Mouse (Mus musculus): Measurements from ENCODE around the gene Cntn2.
"Not testable (repeated sequence)": the region's sequence is repeated elsewhere in the genome, so short reads cannot be mapped to it uniquely, and the experiment has no call there.

Gene Cntn2

DNA sequence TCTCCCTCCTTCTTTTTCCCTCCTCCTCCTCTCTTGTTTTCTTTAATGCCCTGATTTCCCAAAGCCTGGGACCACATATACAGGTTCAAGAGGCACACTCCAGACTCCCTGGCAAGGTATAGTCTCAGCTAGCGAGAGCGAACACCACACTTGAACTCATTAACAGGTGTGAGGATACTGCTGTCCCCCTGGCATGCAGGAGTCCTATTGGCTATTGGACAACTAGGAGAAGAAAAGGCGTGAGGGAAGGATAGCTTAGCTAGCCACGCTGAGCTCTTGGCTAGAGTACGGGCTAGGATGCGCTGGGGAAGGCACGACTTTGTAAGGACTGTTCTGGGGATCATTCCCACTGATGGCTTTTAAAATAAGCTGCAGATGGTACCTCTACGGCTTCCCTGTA lies 30.9 kb downstream of the Cntn2 start:
- in situ Hi-C loops (cut with MseI, MboI), result no loop called here

DNA sequence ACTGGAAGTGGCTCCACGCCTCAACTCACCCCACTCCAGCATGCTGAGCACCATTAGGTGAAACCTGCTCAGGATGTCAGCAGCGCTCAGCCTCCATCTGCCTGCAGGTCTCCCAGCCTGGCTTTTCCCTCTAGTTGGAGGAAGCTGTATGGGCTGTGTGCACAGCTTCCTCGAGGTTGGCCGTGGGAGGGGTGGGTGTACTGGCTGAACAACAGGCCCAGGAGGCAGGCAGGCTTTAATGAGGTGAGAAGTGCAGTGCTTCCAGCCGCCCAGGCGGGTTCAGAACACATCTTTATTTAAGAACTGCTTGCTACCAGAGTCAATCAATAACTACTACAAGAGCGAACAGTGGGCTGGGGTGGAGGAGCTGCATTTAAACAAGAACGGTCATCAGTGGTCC lies 31.5 kb downstream of the Cntn2 start:
- in situ Hi-C loops (cut with MseI, MboI), result no loop called here

DNA sequence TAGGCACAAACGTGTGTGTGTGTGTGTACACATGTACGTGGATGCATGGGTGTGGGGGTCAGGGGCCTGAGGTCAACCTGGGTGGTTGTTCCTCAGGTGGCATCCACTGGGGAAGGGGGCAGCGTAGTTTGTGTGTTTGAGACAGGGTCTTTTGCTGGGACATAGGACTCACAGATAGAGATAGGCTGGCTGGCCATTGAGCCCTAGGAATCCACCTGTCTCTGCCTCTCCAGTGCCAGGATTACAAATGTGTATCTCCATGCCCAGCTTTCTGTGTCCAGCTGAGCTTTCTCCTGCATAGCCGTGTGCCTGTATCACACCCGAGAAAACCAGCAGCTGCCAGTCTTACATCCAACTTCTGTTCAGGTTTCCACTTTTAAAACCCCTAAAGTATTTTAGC lies 33.3 kb downstream of the Cntn2 start:
- in situ Hi-C loops (cut with MseI, MboI), result no loop called here

DNA sequence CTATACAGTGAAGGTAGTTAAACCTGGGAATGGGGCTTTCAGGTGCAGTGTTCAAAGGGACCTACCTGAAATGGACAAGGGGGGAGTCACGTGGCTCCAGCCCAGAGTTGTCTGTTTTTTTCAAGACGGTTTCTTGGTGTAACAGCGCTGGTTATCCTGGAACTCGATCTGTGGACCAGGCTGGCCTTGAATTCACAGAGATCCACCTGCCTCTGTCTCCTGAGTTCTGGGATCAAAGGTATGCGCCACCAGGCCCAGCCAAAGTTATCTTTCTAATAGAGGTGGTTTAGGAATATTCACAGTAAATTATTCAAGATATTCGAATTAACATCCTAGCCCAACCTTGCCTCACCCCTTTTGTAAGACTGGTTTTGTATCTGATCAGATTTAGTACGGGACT lies 36.4 kb downstream of the Cntn2 start:
- in situ Hi-C loops (cut with MseI, MboI), result no loop called here

DNA sequence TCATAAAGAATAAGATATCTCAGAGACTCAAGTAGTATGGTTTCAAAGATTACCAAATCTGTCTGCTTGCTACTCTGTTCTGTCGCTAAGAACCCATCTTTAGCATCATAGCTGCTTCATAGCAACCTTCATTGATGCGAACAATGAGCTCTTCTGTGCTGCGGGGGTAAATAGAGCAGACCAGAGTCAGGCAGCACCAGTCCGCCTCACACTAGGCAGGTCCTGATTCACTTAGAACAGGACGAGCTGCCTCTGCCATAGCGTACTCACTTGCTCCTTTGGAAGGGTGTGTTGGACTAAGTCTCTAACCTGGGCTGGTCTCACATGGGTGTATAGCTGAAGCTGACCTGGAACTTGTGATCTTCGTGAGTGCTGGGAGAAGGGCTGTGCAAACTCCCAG lies 37.0 kb downstream of the Cntn2 start, which contains the start of gene Tmem81:
Gene Tmem81 (plus strand): TSS at position 173 of the 400 bp plus-strand sequence.
- in situ Hi-C loops (cut with MseI, MboI), result no loop called here

DNA sequence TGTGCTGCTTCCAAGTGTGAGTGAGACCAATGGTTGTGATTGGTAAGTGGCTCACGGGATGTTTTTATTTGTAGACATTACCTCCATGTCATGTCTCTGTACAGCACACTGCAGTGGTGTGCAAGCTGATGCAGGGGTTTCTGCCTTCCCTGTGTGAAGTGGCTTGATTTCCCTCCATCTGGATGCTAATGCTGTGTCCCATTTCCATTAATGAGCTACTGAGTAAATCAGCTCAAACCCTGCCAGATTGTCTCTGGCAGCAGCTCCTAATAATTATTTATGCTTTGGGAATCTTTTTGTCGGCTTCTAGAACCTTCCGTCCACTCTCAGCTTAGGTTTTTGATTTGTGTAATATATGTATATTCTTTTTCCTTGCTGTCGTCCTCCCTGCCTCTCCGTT lies 37.9 kb downstream of the Cntn2 start:
- in situ Hi-C loops (cut with MseI, MboI), result no loop called here

DNA sequence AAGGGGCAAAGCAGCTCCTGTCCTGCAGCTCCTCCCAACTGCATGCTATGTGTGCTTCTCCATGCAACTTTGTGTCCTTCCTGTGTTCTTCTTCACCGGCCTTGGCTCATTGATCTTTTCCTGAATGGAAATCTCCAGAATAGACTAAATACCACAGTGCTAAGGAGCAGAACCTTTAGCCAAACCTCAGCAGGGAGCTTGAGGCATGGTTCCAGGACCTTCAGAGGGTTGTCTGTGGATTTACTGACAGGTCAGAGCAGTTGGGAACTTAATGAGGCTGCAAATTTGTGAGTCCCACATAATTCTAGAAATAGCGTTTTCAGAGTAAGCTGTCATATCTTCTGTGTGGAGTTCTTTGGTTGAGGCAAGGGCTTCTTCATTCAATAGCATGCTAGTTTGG lies 42.5 kb downstream of the Cntn2 start:
- in situ Hi-C loops (cut with MseI, MboI), result no loop called here

DNA sequence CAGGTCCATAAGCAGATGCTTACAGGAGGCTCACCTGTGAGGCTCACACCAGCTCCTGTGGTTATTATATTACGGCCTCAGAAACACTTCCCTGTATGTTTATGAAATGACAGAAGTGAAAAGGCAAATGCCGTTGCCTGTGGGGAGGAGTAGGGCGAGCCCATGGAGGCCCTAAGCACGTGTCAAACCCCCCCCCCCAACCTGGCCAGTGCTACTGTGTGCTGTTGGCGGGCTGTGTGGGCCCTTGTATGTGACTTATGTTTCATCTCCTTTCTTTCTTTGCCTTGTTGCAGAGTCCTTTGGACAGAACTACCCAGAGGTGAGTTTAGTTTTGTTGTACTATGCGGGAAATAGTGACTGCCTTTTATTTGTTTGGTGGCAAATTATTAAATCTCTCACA lies 59.3 kb downstream of the Cntn2 start:
- in situ Hi-C loops (cut with MseI, MboI), result no loop called here

DNA sequence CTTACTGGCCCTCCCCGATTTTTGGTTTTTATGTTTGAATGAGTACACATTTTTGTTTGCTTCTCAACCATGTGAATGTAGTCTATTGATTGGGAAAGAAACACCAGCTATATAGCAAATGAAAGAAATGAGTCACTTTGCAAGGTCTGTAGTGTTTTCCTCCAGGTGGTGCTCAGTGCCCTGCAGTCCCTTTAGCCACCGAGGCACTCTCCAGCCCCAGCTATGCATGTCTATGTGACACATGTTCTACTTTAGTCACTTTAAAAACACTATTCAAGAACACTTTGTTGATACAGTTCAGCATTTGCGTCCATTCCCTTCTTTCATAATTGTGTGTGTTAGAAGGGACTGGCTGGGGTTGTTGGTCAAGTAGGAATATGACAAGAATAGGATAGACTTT lies 59.8 kb downstream of the Cntn2 start:
- in situ Hi-C loops (cut with MseI, MboI), result no loop called here

DNA sequence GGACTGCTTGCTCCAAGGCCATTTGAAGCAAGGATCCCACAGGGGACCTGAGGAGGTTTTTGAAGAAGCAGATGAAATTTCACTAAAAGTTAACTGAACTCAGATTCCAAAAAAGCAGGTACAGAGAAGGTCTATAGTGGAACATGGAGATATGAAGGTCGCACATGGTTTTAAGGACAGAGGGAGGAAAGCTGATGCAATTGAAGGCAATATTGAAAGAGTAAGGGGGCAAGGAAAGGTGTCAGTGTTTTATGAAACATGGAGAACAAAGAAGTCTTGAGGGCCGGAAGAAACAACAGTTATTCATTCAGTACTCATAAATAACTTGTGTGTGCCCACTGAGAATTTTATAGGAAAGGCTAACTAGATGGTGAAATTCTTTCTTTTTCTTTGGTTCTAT lies 61.4 kb downstream of the Cntn2 start:
- in situ Hi-C loops (cut with MseI, MboI), result no loop called here

DNA sequence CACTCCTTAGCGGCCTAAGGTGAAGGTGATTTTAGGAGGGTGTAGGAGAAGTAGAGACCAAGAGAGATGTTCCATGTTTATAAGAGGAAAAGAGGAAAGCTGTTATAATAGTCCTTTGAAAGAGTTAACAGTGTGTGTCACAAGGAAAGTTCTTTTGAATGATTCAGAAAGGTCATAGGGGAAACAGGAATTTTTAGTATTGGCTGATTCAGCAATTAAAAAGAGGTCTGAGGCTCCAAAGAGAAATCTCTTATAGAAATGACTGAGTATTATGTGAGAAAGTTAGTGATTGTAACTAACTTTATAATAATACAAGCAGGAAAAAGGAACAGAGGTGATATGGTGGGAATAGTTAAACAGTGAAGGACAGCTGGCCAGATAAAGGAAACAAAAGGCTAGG lies 63.6 kb downstream of the Cntn2 start:
- in situ Hi-C loops (cut with MseI, MboI), result no loop called here

DNA sequence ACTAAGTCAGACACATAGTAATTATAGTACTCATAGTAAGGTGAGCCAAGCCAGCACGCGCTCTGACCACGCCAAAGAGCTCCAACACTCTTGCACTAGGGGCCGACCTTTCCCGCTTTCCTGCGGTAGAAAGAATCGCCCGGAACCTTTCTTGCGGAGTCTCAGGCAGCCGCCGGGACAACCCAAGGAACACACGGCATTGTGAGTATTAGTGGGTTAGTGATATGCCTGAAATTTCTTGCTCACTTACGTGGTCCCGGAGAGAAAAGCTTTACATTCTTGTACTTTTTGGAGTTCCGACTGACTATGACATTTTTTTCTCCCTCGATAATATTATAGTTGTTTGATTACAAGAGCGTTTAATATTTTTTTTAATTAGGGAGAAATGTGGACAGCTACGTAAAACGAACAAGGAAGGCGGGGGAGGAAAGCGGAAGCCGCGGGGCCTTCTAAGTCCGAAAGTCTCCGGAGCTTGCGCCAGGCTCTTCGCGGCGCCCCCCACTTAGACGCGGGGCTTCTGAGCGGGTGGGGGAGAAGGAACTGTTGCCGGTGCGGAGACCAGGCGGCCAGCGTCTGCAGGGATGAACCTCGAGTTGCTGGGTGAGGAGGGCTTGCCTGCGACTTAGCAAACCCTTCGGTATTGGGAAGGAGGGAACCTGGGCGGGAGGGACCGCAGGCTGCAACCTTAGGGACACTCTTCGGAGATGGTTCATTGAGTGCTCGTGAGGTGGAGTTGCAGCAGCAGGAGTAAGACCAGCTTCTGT lies 65.9 kb downstream of the Cntn2 start, which contains the start of gene Rbbp5:
Gene Rbbp5 (plus strand): TSS at position 438 of the 764 bp plus-strand sequence.
- in situ Hi-C loops (cut with MseI, MboI), result no loop called here

DNA sequence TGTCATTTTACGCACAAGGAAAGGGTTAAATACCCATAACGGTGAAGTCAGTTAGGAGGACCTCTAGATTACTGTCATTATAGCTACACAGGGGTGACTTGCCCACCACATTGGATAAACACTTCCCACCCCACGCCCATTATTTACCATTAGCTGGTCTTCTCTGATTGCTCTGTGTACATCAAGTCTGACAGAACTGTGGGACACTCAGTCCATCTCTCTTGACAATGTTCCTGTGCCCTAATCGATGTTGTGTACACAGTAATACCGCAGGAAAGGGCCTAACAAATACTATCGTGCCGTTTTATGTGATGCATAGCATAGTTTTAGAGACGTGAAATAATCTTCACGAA lies 66.5 kb downstream of the Cntn2 start:
- in situ Hi-C loops (cut with MseI, MboI), result no loop called here

DNA sequence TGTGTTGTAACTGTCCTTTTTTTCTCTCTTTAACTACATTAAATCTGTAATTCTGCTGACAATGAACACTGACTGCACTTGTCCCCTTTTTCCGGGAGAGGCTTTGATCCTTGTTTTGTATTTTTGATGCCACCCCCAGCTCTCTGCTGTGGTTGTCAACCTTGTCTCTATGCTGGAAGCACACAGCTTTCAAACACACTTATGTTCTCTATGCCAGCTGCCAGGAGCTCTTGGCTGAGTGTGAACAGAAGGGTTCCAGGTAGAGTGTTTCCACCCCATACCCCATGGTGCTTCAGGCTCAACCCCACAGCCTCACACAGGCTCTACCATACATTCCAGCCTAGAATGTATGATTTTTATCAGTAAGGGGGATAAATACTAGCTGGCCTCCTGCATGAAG lies 68.6 kb downstream of the Cntn2 start:
- in situ Hi-C loops (cut with MseI, MboI), result no loop called here

DNA sequence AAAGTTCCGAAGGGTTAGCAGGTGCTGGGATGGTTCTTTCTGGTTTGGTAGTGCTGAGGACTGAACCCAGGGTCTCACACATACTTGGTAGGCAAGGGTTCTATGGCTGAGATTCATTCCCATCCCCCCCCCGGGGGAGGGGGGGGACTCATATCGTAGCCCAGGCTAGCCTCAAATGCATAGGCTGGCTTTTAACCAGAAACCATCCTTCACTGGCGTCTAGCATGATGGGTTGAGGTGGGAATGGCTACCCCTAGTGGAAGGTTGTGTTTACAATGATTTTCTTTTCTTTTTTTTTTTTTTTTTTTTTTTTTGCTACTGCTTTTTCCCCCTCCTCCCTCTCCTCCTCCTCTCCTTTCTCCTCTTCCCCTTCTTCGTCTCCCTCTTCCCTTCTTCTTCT lies 70.5 kb downstream of the Cntn2 start:
- in situ Hi-C loops (cut with MseI, MboI), result no loop called here

DNA sequence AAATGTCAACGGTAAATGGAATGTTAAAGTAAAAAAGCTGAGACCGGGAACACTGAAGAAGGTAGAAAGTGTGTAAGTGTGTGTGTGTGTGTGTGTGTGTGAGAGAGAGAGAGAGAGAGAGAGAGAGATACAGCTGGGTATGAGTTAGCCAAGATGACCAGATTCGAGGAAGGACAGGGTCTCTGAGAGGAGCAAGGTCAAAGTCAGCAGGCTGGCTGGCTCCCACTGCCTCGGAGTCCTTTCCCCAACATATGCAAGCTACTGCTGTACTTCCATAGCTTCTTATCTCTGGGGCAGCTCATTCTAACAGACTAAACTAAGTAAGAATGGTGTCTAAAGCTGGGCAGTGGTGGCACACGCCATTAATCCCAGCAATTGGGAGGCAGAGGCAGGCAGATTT lies 71.6 kb downstream of the Cntn2 start:
- in situ Hi-C loops (cut with MseI, MboI), result no loop called here

DNA sequence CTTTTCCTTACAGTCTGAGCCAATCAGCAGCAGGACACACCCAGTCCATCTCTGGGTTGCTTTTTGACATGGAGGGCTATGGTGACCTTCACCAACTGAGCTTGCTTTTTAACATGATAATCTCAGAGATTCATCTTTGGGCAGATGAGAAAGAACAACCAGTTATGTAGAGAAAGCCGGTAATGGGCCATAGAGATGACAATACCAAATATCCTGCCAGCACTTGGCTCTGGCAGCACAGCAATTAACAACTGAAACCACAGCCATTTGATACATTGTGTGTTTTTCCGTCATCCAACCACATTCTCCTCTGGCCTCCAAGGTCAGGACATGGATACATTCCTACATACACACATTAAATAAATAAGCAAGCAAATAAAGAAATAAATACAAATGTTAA lies 72.0 kb downstream of the Cntn2 start:
- in situ Hi-C loops (cut with MseI, MboI), result no loop called here

DNA sequence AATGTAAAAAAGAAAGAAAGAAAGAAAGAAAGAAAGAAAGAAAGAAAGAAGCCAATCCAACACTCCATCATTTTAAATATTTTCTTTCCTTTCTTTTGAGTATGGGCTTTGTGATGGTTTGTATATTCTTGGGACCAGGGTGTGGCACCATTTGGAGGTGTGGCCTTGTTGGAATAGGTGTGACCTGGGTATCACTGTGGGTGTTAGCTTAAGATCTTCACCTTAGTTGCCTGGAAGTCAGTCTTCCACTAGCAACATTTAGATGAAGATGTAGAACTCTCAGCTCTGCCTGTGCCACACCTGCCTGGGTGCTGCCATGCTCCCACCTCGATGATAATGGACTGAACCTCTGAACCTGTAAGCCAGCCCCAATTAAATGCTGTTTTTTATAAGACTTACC lies 73.0 kb downstream of the Cntn2 start:
- in situ Hi-C loops (cut with MseI, MboI), result not testable (repeated sequence)

DNA sequence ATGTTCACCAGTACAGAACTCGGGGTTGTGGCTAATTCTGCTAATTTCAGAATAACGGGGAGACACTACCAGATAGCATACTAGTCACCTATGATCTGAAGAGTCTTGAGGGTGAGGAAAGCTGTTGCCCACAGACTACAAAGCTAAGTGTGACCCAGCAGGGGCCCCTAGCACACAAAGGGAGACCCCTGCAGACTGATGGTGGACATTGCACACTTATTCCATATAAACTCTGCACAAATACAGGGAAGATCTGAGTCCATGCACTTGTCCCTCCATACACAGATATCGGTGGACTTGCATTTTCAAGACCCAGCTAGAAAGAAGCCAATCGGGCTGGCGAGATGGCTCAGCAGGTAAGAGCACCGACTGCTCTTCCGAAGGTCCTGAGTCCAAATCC lies 73.5 kb downstream of the Cntn2 start:
- in situ Hi-C loops (cut with MseI, MboI), result no loop called here

DNA sequence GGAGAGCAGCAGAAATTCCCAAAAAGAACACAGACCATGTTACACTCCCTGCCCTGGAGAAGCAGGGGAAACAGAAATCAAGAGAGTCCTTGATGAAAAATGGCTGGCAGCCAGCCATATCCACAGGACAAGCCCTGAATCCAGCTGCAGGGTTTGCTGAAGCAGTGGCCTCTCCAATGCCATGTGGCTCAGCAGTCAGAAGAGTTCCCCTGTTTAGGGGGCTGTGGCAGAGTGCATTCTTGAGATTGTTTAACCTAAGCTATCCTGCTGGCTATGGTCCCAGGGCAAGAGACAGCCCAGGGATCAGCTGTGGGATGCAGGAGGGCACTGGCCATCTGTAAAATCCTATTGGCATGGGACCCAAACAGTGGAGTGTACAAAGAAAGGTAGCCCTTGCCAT lies 74.1 kb downstream of the Cntn2 start:
- in situ Hi-C loops (cut with MseI, MboI), result no loop called here

DNA sequence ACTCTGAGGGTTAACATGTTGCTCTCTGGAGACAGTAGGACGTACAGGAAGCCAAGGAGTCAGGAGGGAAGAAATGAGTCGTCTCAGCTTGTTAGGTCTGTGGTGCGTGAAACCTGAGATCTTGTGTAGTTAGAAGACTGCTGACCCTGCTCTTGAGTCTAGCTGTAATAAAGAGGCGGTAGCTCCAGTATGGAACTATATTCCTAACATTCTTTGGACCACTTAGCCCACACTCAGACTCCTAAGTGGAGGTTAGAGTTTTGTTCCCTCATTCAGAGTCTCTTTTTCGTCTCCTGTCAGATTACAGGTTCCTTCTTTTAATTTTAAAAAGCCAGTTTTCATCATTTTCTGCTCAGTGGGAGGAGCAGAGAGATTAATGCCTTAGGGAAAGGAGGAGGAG lies 78.4 kb downstream of the Cntn2 start:
- in situ Hi-C loops (cut with MseI, MboI), result no loop called here
